Mouse (Mus musculus): ENCODE measurements around the gene Arhgap27. TPM values are rescaled to one million over a fixed set of nuclear protein-coding genes. Genes with fewer than 3 reads are reported as not detected.
"Not testable (repeated sequence)": the region's sequence is repeated elsewhere in the genome, so short reads cannot be mapped to it uniquely, and the experiment has no call there.

Gene Arhgap27
- total RNA-seq, 2 experiments from 2014 or later = 10.5 to 12.1 TPM

GRCm38 (mm10) chr11:103309956-103310574 lies 53.4 kb downstream of the Arhgap27 start:
- no peak for DNase-seq (ENCODE audit: low spot score in 2 of 2)

DNA sequence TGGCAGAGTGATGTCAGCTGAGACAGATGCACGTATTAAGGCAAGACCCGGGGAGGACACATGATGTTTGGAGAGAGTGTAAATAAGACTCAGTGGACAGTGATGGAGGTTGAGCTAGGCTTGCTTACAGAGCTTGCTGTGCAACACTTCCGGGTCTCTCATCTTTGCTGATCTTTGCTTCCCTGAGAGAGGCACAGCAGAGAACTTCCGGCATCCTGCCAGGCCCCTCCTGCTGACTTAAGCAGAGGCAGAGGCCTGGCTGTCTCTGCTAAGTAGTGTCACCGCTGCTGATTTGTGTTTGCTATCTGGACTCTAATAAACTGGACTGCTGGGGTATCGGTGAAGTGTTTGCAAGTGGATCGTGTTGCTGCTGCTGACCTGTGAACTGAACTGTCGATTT lies 55.6 kb downstream of the Arhgap27 start:
- no peak for DNase-seq (ENCODE audit: low spot score in 2 of 2)

GRCm38 (mm10) chr11:103304525-103304924 lies 59.0 kb downstream of the Arhgap27 start:
- DNase-seq (ENCODE audit: low spot score in 2 of 2) = no peak

GRCm38 (mm10) chr11:103294772-103295171 lies 68.7 kb downstream of the Arhgap27 start:
- no peak for DNase-seq (ENCODE audit: low spot score in 2 of 2)

DNA sequence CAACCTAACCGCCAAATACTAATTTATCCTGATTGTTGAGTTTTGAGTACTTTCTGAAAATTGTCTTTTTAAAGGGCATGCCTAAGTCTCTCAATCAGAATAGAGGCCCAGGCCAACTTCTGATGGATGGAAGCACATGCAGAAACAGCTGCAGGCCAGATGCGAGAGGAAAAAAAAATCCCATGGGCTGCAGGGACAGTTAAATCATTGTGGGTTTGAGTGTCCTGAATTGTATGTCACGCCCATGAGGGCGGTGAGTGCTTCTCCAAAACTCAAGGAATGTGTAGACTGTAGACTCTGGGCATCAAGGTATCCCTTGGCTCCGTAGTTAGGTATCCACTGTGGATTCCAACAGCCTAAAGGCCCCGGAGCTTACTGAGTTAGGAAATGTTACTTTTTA lies 69.4 kb downstream of the Arhgap27 start:
- DNase-seq (ENCODE audit: low spot score in 2 of 2) = no peak

GRCm38 (mm10) chr11:103292890-103293287 lies 70.6 kb downstream of the Arhgap27 start:
- no peak for DNase-seq (ENCODE audit: low spot score in 2 of 2)

DNA sequence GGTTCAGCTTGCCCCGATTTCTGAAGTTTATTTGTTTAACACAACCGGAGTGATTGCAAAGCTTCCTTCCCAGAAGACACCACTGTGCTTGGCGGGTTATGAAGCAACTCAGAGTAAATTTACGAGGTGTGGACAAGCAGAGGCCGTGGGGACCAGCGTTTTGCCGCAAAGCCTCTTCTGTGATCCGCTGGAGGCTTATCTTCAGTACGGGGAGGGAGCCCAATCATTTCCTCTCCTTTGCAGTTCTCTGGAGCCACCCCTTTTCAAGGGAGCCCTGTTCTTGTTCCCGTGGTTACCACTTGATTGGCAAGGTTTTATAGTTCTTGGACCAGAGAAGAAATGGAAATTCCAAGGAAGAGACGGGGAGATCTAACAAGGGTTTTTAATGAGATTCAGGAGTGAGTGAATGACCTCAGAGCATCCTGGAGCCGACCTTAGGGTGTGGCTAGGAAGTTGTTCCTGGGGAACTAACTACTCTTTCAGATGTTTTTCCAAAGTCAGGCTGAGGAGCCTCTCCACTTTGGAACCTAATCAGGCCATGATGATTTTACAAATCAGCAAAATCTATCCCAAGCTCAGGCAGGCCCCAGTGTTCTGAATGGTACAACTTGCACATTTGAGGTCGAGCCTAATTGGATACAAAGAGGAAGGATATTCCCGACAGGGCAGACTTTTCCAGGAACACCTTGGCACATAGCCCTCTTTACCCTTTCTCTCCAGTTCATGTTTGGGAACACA lies 71.2 kb downstream of the Arhgap27 start:
- DNase-seq (ENCODE audit: low spot score in 2 of 2) = no peak

DNA sequence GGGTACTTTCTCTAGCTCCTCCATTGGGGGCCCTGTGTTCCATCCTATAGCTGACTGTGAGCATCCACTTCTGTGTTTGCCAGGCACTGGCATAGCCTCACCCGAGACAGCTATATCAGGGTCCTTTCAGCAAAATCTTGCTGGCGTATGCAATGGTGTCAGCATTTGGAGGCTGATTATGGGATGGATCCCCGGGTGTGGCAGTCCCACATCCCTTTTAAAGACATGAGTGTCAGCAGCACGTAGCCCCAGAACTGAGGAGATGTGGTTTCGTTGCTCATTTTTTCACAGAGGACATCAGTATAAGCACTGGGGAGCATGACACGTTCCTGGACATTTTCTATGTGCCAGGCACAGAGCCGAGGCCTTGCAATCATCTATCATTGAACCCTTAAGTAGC lies 72.7 kb downstream of the Arhgap27 start:
- DNase-seq (ENCODE audit: low spot score in 2 of 2) = not testable (repeated sequence)

DNA sequence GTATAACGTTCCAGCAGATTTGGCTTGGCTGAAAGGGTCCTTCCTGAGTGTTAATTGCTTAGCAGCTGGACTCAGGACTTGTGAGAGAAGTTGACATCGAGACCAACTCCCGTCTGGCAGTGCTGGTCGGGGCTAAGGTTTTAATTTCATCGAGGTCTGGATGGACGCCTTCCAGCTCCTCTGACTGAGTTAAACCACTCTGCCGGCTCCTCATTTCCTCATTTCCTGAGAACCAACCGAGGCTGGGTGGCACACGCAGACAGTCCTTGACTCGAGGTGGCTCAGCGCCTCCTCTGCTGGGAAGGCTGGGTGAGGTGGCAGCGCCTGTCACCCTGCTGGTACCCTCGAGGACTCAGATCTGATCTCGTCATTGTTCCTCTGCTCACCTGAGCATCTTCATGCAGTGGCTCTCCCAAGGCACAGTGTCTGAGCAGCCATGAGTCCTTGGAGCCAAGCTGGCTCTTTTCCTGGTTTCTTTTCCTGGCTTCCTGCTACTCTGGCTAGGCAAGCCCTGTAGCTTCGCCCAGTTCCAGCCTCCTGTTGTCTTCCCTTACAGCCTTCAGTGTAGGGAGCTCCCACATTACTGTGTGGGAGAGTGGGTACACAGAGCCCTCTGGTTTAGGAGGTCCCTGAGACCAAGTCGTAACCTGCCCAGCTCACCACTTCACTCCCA lies 75.1 kb downstream of the Arhgap27 start:
- no peak for DNase-seq (ENCODE audit: low spot score in 2 of 2)

DNA sequence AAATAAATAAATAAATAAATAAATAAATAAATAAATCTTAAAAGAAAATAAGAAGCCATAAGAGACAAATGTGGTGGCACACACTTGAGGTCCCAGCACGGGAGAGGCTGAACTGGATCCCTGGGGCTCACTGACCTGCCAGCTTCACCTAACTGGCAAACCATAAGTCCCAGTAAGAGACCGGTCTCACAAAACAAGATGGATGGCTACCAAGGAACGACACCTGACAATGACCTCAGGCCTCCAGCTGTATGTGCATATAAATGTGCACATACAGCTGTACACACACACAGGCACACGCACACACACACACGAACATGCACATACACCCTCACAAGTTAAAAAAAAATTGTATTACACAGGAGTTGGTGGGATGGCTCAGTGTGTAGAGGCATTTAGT lies 76.6 kb downstream of the Arhgap27 start:
- DNase-seq (ENCODE audit: low spot score in 2 of 2) = no peak

DNA sequence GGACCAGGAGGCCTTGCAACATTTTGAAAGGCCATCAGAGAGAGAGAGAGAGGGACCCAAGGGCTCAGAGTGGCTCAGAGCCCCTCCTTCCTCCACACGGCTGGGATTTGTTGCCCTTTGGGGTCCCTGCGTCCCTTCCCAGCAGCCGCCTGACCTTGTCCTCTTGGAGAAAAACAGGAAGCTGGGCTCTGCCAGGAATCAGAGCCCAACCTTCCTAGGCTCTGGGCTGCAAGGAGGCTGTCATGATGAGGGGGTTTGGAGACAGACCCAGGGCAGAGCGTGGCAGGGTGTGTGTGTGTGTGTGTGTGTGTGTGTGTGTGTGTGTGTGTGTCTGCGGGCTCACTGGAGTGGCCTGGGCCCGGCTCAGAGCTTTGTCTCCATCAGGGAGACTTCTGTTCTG lies 77.5 kb downstream of the Arhgap27 start:
- DNase-seq (ENCODE audit: low spot score in 2 of 2) = no peak

- no peak for DNase-seq (ENCODE audit: low spot score in 2 of 2)
These were observed 78.2 kb downstream of the Arhgap27 start for GRCm38 (mm10) chr11:103285276-103285675.

DNA sequence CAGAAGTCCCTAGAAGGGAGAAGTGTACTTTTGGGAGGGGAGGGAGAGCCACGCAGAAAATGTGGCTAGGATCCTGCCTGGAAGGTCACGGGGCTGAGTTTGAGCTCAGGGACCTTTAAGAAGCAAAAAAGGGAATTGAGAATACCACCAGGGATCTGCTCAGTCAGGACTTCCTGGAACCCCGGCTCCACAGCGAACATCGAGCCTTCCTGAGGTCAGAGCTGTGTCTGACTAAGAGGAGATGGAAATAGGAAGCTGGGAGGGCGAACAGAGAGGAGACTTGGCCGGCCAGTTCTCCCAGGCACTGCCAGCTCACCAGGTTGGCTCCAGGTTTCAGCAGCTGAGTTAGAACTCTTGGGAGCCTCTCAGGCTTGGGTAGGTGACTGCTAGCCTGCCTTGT lies 81.7 kb downstream of the Arhgap27 start:
- no peak for DNase-seq (ENCODE audit: low spot score in 2 of 2)

Other genes starting within 250 kb of the Arhgap27 start
- gene Hexim1, start 247.5 kb downstream of the Arhgap27 start, total RNA-seq (2021) = 10 to 100 TPM; 53.7 to 57.3 TPM
- gene Hexim2, start 231.3 kb downstream of the Arhgap27 start, total RNA-seq (2021) = 10 to 100 TPM; 11.2 to 12.5 TPM
- gene Fmnl1, start 192.6 kb downstream of the Arhgap27 start, total RNA-seq (2021) = 100 to 1,000 TPM; 132 to 148 TPM
- 1 to 10 TPM; 1.6 to 2.2 TPM for gene 1700023F06Rik, start 155.1 kb downstream of the Arhgap27 start, total RNA-seq (2021)
- 1 to 10 TPM in 1 of 2 experiments, under 1 TPM in 1; 0.99 to 1.6 TPM for gene Spata32, start 145.3 kb downstream of the Arhgap27 start, total RNA-seq (2021)
- gene Map3k14, start 96.2 kb downstream of the Arhgap27 start, total RNA-seq (2021) = 1 to 10 TPM; 4.5 to 4.7 TPM
- gene Plekhm1, start 49.0 kb upstream of the Arhgap27 start, total RNA-seq (2021) = 10 to 100 TPM; 19.8 to 21.2 TPM
- not detected for gene Lrrc37a, start 140.9 kb upstream of the Arhgap27 start, total RNA-seq (2021)

All from layer of hippocampus, adult 18-20 months (tissue).